Mouse (Mus musculus) small intestine, adult 2 months (tissue): ENCODE results near the gene Snx29. TPM values are rescaled to one million over a fixed set of nuclear protein-coding genes. Genes with fewer than 3 reads are reported as not detected.

Experiments
- H3K27ac ChIP-seq: fragments of 200-500 bp; 2 replicates; pipeline ENCODE4 v1.5.1; 2012; ENCODE audit warnings: low read depth, low read length, control low read depth, inconsistent platforms; ENCODE audit not compliant: insufficient read depth
- H3K27me3 ChIP-seq: fragments of 200-500 bp; 2 replicates; pipeline ENCODE4 v1.6.1; 2012; ENCODE audit warnings: mild to moderate bottlenecking, moderate library complexity, low read length, inconsistent platforms; ENCODE audit not compliant: control insufficient read depth, insufficient read depth
- H3K36me3 ChIP-seq: fragments of 200-500 bp; 2 replicates; pipeline ENCODE4 v1.6.1; 2012; ENCODE audit warnings: mild to moderate bottlenecking, low read length, control low read depth, inconsistent platforms; ENCODE audit not compliant: control insufficient read depth, insufficient read depth
- H3K4me1 ChIP-seq: fragments of 200-500 bp; 2 replicates; pipeline ENCODE4 v1.6.1; 2012; ENCODE audit warnings: low read length, inconsistent platforms, mixed read lengths; ENCODE audit not compliant: control insufficient read depth, insufficient read depth, insufficient read length
- H3K4me3 ChIP-seq: fragments of 200-500 bp; 2 replicates; pipeline ENCODE4 v1.5.1; 2012; ENCODE audit warnings: low read depth, mild to moderate bottlenecking, control low read depth, inconsistent platforms, low read length, moderate library complexity
- CTCF ChIP-seq: fragments of 200-500 bp; IDR thresholded peaks from 2 replicates; pipeline ENCODE4 v1.5.1; 2012; ENCODE audit warnings: low read depth, mild to moderate bottlenecking, control low read depth, inconsistent platforms, low read length, moderate library complexity, mixed read lengths; ENCODE audit not compliant: insufficient replicate concordance, insufficient read length; ENCODE audit errors: extremely low read depth
- POLR2A ChIP-seq: fragments of 200-500 bp; IDR thresholded peaks from 2 replicates; pipeline ENCODE4 v1.6.1; 2012; ENCODE audit warnings: low read depth, mild to moderate bottlenecking, control low read depth, inconsistent platforms, low read length, moderate library complexity
- WGBS: fragments of 180-500 bp; shearing (Covaris S2); methylation state at CpG from one replicate; pipeline ENCODE4 v1.1.7; 2018; 5-methylcytosine and 5-hydroxymethylcytosine counted together
- polyA plus RNA-seq: library from polyadenylated mRNA; depleted of rRNA; stranded (reverse); fragments of >200 nt; gene quantifications from 2 replicates; pipeline ENCODE4 v1.2.3, GENCODE M21; 2012

The Snx29 gene
- polyA plus RNA-seq, 1 experiment, result 6.0 TPM

- Histone ChIP-seq H3K4me1 (no peaks in the 10 kb centered on the region), H3K36me3 (no peaks in the 10 kb centered on the region), H3K4me3 (no peak overlapping the region), H3K27me3 (no peaks in the 10 kb centered on the region), H3K27ac (no peak overlapping the region)
- no peak for TF ChIP-seq POLR2A
- TF ChIP-seq CTCF, result no peak
- WGBS, result 69% methylated on average over 4 of the region's 4 CpGs
These were observed 386.7 kb downstream of the Snx29 start for GRCm38 (mm10) chr16:11709382-11709781.

- TF ChIP-seq POLR2A (no peak), CTCF (no peak)
- 58% methylated on average over 5 of the region's 5 CpGs for WGBS
- H3K4me1 ChIP-seq, result no peaks in the 10 kb centered on the region
- H3K4me3 ChIP-seq, result no peak overlapping the region
- no peaks in the 10 kb centered on the region for H3K36me3 ChIP-seq
- H3K27ac ChIP-seq, result no peak overlapping the region
- no peaks in the 10 kb centered on the region for H3K27me3 ChIP-seq
These were observed 387.4 kb downstream of the Snx29 start for GRCm38 (mm10) chr16:11709999-11710667.

GRCm38 (mm10) chr16:11713265-11713865, 390.7 kb downstream of the Snx29 start:
- TF ChIP-seq POLR2A (no peak), CTCF (no peak)
- Histone ChIP-seq H3K27ac (no peak overlapping the region), H3K36me3 (peaks cover 9% of the 10 kb centered on the region), H3K4me1 (no peaks in the 10 kb centered on the region), H3K27me3 (no peaks in the 10 kb centered on the region), H3K4me3 (no peak overlapping the region)
- 78% methylated on average over 2 of the region's 2 CpGs for WGBS

- Histone ChIP-seq H3K27ac (no peak overlapping the region), H3K4me1 (no peaks in the 10 kb centered on the region), H3K36me3 (peaks cover 9% of the 10 kb centered on the region), H3K4me3 (no peak overlapping the region), H3K27me3 (no peaks in the 10 kb centered on the region)
- TF ChIP-seq POLR2A, result no peak
- no peak for TF ChIP-seq CTCF
- 92% methylated on average over 1 of the region's 1 CpGs for WGBS
These were observed 394.2 kb downstream of the Snx29 start for GRCm38 (mm10) chr16:11716932-11717331.

- no peak overlapping the region for H3K27ac ChIP-seq
- no peak for TF ChIP-seq POLR2A
- TF ChIP-seq CTCF, result no peak
- H3K4me1 ChIP-seq, result no peaks in the 10 kb centered on the region
- H3K27me3 ChIP-seq, result no peaks in the 10 kb centered on the region
- H3K4me3 ChIP-seq, result no peak overlapping the region
- H3K36me3 ChIP-seq, result no peaks in the 10 kb centered on the region
- 89% methylated on average over 2 of the region's 2 CpGs for WGBS
These were observed 403.2 kb downstream of the Snx29 start for GRCm38 (mm10) chr16:11725901-11726300.

GRCm38 (mm10) chr16:11727331-11727730, 404.6 kb downstream of the Snx29 start:
- Histone ChIP-seq H3K27ac (no peak overlapping the region), H3K36me3 (no peaks in the 10 kb centered on the region), H3K4me3 (no peak overlapping the region), H3K27me3 (no peaks in the 10 kb centered on the region), H3K4me1 (no peaks in the 10 kb centered on the region)
- 90% methylated on average over 9 of the region's 9 CpGs for WGBS
- no peak for TF ChIP-seq POLR2A
- TF ChIP-seq CTCF, result no peak

GRCm38 (mm10) chr16:11728131-11728530, 405.4 kb downstream of the Snx29 start:
- Histone ChIP-seq H3K27ac (no peak overlapping the region), H3K27me3 (no peaks in the 10 kb centered on the region), H3K4me3 (no peak overlapping the region), H3K36me3 (no peaks in the 10 kb centered on the region), H3K4me1 (no peaks in the 10 kb centered on the region)
- 62% methylated on average over 3 of the region's 3 CpGs for WGBS
- TF ChIP-seq CTCF (no peak), POLR2A (no peak)
